ENCODE assay signal across 8 mouse cellular contexts in the genomic region with DNA sequence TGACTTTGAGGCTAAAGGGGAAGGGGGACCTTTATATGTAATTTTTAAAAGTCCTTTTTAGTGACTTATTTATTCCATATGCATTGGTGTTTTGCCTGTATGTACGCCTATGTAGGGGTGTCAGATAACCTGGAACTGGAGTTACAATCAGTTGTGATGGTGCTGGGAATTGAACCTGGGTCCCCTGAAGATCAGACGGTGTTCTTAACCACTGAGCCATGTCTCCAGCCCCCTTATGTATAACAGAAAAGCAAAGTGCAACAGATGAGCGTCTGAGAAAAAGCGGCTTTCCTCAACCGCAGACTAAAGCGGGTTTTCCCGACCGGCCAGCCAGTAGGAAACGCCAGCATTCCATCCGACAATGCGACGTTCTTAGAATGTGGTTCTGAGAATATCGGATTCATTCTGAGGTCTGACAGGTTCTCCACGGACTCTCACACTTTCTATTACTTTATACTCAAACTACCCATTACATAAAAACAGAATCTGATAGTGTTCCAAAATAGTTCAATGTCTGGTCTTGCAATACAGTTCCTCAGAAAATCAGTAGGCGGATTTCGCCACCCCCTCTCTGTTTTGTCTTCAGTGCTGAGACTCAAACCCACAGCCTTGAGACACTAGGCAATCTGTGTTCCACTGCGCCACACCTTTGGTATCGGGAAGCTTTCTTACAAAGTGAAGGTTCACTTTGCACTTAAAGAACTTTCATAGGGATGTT. TPM values are rescaled to one million over a fixed set of nuclear protein-coding genes. Genes with fewer than 3 reads are reported as not detected.
DNase-seq lines count a peak whose midpoint lies in the region; ATAC-seq and TF ChIP-seq lines count a peak whose summit lies in the region.
"Had no signal": no experiment of that assay in that cellular context is flagged by ENCODE, and none has a peak within 500 bp of the region (broad histone marks: within the 10 kb centered on the region; RNA-seq: fewer than 3 reads in every experiment).

No protein-coding gene starts in this region.

- H3K4me1 ChIP-seq in liver, adult 2 months (ENCODE audit: control insufficient read depth, insufficient read depth, low read length) = peaks cover 10% of the 10 kb centered on the region
- peaks cover 10% of the 10 kb centered on the region; the same call in 1 of the 2 replicates for H3K4me1 ChIP-seq in forebrain, postnatal 0 days (ENCODE audit: insufficient read depth)
- H3K4me1 ChIP-seq in intestine, postnatal 0 days (replicated peaks; ENCODE audit: control insufficient read depth, insufficient read depth, low read length) = 0 out of 2 replicates have a peak, but pooled peaks cover 6% of the 10 kb centered on the region
- H3K4me1 ChIP-seq in neural tube, embryonic 15.5 days = peaks cover 41% of the 10 kb centered on the region
- peaks cover 11% of the 10 kb centered on the region for H3K4me1 ChIP-seq in thymus, adult 2 months (replicated peaks; ENCODE audit: control insufficient read depth, insufficient read depth, low read length)

- H3K27ac ChIP-seq in liver, adult 2 months (replicated peaks; ENCODE audit: insufficient read depth, low read depth, low read length) = peak overlapping the region; percentile 88
- H3K27ac ChIP-seq in forebrain, postnatal 0 days (ENCODE audit: low read depth, low read length) = no peak overlapping the region
- peak overlapping the region; percentile 97 for H3K27ac ChIP-seq in intestine, postnatal 0 days (ENCODE audit: low read depth, low read length)
- H3K27ac ChIP-seq in neural tube, embryonic 15.5 days (replicated peaks) = no peak overlapping the region
- H3K27ac ChIP-seq in thymus, adult 2 months (ENCODE audit: control insufficient read depth, insufficient read depth, low read length) = no peak overlapping the region

- no peaks in the 10 kb centered on the region for H3K9me3 ChIP-seq in forebrain, postnatal 0 days (ENCODE audit: low read length)
- H3K9me3 ChIP-seq in intestine, postnatal 0 days (ENCODE audit: control insufficient read depth) = no peaks in the 10 kb centered on the region
- H3K9me3 ChIP-seq in neural tube, embryonic 15.5 days (replicated peaks) = no peaks in the 10 kb centered on the region

- H3K27me3 ChIP-seq in liver, adult 2 months (ENCODE audit: control insufficient read depth, insufficient read depth, low read length) = no peaks in the 10 kb centered on the region
- H3K27me3 ChIP-seq in forebrain, postnatal 0 days (ENCODE audit: insufficient read depth, low read length) = no peaks in the 10 kb centered on the region
- no peaks in the 10 kb centered on the region for H3K27me3 ChIP-seq in intestine, postnatal 0 days (replicated peaks; ENCODE audit: control insufficient read depth, insufficient read depth, low read length)
- H3K27me3 ChIP-seq in neural tube, embryonic 15.5 days (replicated peaks) = no peaks in the 10 kb centered on the region
- no peaks in the 10 kb centered on the region for H3K27me3 ChIP-seq in thymus, adult 2 months (ENCODE audit: control insufficient read depth, insufficient read depth, low read length)

- DNase-seq in liver, adult 2 months (ENCODE audit: extremely low read depth, low read depth, low spot score) = peak; percentile 52
- no peak for DNase-seq in liver
- no peak for DNase-seq in forebrain, postnatal 0 days
- DNase-seq in layer of hippocampus, adult 9-10 months (ENCODE audit: low spot score) = no peak
- DNase-seq in thymus, adult 2 months = no peak
- DNase-seq: kidney, adult 18-20 months had no signal

- peak; percentile 49; the same call in 1 of the 2 replicates for TF ChIP-seq POLR2A in liver, adult 2 months (IDR thresholded peaks at IDR 0.05; ENCODE audit: extremely low read depth, insufficient read depth, low read length)
- no peak for TF ChIP-seq POLR2A in thymus, adult 2 months (IDR thresholded peaks at IDR 0.05; ENCODE audit: control insufficient read depth, extremely low read depth, insufficient read depth, low read length, poor library complexity)

- peak overlapping the region; percentile 90 for H3K9ac ChIP-seq in liver, adult 2 months (ENCODE audit: low read depth, low read length)
- no peak overlapping the region for H3K9ac ChIP-seq in forebrain, postnatal 0 days
- peak overlapping the region; percentile 90 for H3K9ac ChIP-seq in intestine, postnatal 0 days (ENCODE audit: low read depth, low read length)
- no peak overlapping the region for H3K9ac ChIP-seq in neural tube, embryonic 15.5 days (replicated peaks)

- ATAC-seq in forebrain, postnatal 0 days = no peak
- no peak for ATAC-seq in intestine, postnatal 0 days
- ATAC-seq in neural tube, embryonic 15.5 days (ENCODE audit: low FRiP score) = no peak

- H3K4me3 ChIP-seq in liver, adult 2 months (ENCODE audit: insufficient read depth, low read depth, low read length) = peak overlapping the region; percentile 68
- no peak overlapping the region for H3K4me3 ChIP-seq in forebrain, postnatal 0 days (ENCODE audit: low read depth, low read length)
- H3K4me3 ChIP-seq in intestine, postnatal 0 days (ENCODE audit: low read depth, low read length) = peak overlapping the region; percentile 76
- H3K4me3 ChIP-seq in neural tube, embryonic 15.5 days (replicated peaks) = 0 out of 2 replicates have a peak overlapping the region, but pooled peaks have one; percentile 88
- no peak overlapping the region for H3K4me3 ChIP-seq in thymus, adult 2 months (ENCODE audit: control insufficient read depth, insufficient read depth, low read length)

- H3K79me2 ChIP-seq in liver, adult 2 months (ENCODE audit: control insufficient read depth, insufficient read depth, low read length) = peaks cover 19% of the 10 kb centered on the region

- peaks cover 41% of the 10 kb centered on the region for H3K36me3 ChIP-seq in liver, adult 2 months (ENCODE audit: control insufficient read depth, insufficient read depth, low read length)
- H3K36me3 ChIP-seq in forebrain, postnatal 0 days (ENCODE audit: insufficient read depth) = peaks cover 6% of the 10 kb centered on the region
- H3K36me3 ChIP-seq in intestine, postnatal 0 days (ENCODE audit: control insufficient read depth, insufficient read depth) = peaks cover 11% of the 10 kb centered on the region; the same call in 1 of the 2 replicates
- H3K36me3 ChIP-seq in neural tube, embryonic 15.5 days = 0 out of 2 replicates have a peak, but pooled peaks cover 7% of the 10 kb centered on the region
- no peaks in the 10 kb centered on the region for H3K36me3 ChIP-seq in thymus, adult 2 months (ENCODE audit: control insufficient read depth, insufficient read depth, low read length)

- 28% methylated on average over 18 of the region's 18 CpGs for WGBS in liver, adult 2 months
- 95% methylated on average over 18 of the region's 18 CpGs for WGBS in forebrain, postnatal 0 days
- WGBS in intestine, postnatal 0 days = 92% methylated on average over 18 of the region's 18 CpGs
- WGBS in neural tube, embryonic 15.5 days = 93% methylated on average over 18 of the region's 18 CpGs
- WGBS in thymus, adult 2 months = 98% methylated on average over 18 of the region's 18 CpGs

- TF ChIP-seq CTCF in liver, adult 2 months (IDR thresholded peaks at IDR 0.05; ENCODE audit: low read depth, low read length) = 0 out of 2 replicates have a peak, but pooled peaks have one; percentile 15
- TF ChIP-seq CTCF in forebrain, postnatal 0 days (IDR thresholded peaks at IDR 0.05; ENCODE audit: low read depth) = no peak
- no peak for TF ChIP-seq CTCF in intestine, postnatal 0 days (IDR thresholded peaks at IDR 0.05; ENCODE audit: low read depth)
- TF ChIP-seq CTCF in thymus, adult 2 months (IDR thresholded peaks at IDR 0.05; ENCODE audit: borderline replicate concordance, control insufficient read depth, extremely low read depth, insufficient read depth, low read length, poor library complexity) = no peak

- peak overlapping the region; percentile 55; the same call in 1 of the 2 replicates for H3K4me2 ChIP-seq in forebrain, postnatal 0 days (ENCODE audit: low read depth)
- peak overlapping the region; percentile 80 for H3K4me2 ChIP-seq in intestine, postnatal 0 days (replicated peaks; ENCODE audit: low read depth)
- H3K4me2 ChIP-seq in neural tube, embryonic 15.5 days = peak overlapping the region; percentile 61

RNA-seq across cellular contexts. Expression of a gene that starts 1.6 kb away (rescaled TPM):
- total RNA-seq in liver, adult 2 months (2014; rRNA removed) = 3.0 and 5.3 TPM in 2 replicates
- 2.3 and 3.0 TPM in 2 replicates for polyA plus RNA-seq in liver, adult 2 months (2012; rRNA removed)
- 62.8 and 65.6 TPM in 2 replicates for total RNA-seq in forebrain, postnatal 0 days (2014; rRNA removed)
- polyA plus RNA-seq in forebrain, postnatal 0 days (2015; fragmentation: Nextera tagmentation; extraction: Ambion mirVana) = 92.8 and 104 TPM in 2 replicates
- 64.6 and 66.8 TPM in 2 replicates for polyA plus RNA-seq in intestine, postnatal 0 days (2015; fragmentation: Nextera tagmentation; extraction: Ambion mirVana)
- polyA plus RNA-seq in neural tube, embryonic 15.5 days (2015; fragmentation: Nextera tagmentation; extraction: Ambion mirVana) = 90.4 and 93.5 TPM in 2 replicates
- polyA plus RNA-seq in thymus, adult 2 months (2012; rRNA removed) = 56.5 and 57.0 TPM in 2 replicates

RNA-seq across cellular contexts. Expression of a gene that starts 1.8 kb away (rescaled TPM):
- 994 and 1,028 TPM in 2 replicates for total RNA-seq in liver, adult 2 months (2014; rRNA removed)
- polyA plus RNA-seq in liver, adult 2 months (2012; rRNA removed) = 683 and 720 TPM in 2 replicates
- total RNA-seq in forebrain, postnatal 0 days (2014; rRNA removed) = 89.4 and 108 TPM in 2 replicates
- 43.8 and 58.2 TPM in 2 replicates for polyA plus RNA-seq in forebrain, postnatal 0 days (2015; fragmentation: Nextera tagmentation; extraction: Ambion mirVana)
- polyA plus RNA-seq in intestine, postnatal 0 days (2015; fragmentation: Nextera tagmentation; extraction: Ambion mirVana) = 98.9 and 114 TPM in 2 replicates
- 58.1 and 61.7 TPM in 2 replicates for polyA plus RNA-seq in neural tube, embryonic 15.5 days (2015; fragmentation: Nextera tagmentation; extraction: Ambion mirVana)
- polyA plus RNA-seq in thymus, adult 2 months (2012; rRNA removed) = 39.2 and 44.2 TPM in 2 replicates

RNA-seq across cellular contexts. Expression of a gene that starts 29.1 kb away (rescaled TPM):
- 5.6 and 9.0 TPM in 2 replicates for total RNA-seq in liver, adult 2 months (2014; rRNA removed)
- polyA plus RNA-seq in liver, adult 2 months (2012; rRNA removed) = 3.6 and 4.5 TPM in 2 replicates
- total RNA-seq in forebrain, postnatal 0 days (2014; rRNA removed) = 97.9 and 108 TPM in 2 replicates
- polyA plus RNA-seq in forebrain, postnatal 0 days (2015; fragmentation: Nextera tagmentation; extraction: Ambion mirVana) = 23.2 and 38.2 TPM in 2 replicates
- 3.7 and 4.8 TPM in 2 replicates for polyA plus RNA-seq in intestine, postnatal 0 days (2015; fragmentation: Nextera tagmentation; extraction: Ambion mirVana)
- 44.2 and 48.5 TPM in 2 replicates for polyA plus RNA-seq in neural tube, embryonic 15.5 days (2015; fragmentation: Nextera tagmentation; extraction: Ambion mirVana)
- 30.0 and 30.3 TPM in 2 replicates for polyA plus RNA-seq in thymus, adult 2 months (2012; rRNA removed)

RNA-seq across cellular contexts. Expression of a gene that starts 40.9 kb away (rescaled TPM):
- 0.07 and 0.18 TPM in 2 replicates for total RNA-seq in liver, adult 2 months (2014; rRNA removed)
- polyA plus RNA-seq in liver, adult 2 months (2012; rRNA removed) = 0.12 and 0.16 TPM in 2 replicates
- total RNA-seq in forebrain, postnatal 0 days (2014; rRNA removed) = 1.5 and 2.3 TPM in 2 replicates
- polyA plus RNA-seq in forebrain, postnatal 0 days (2015; fragmentation: Nextera tagmentation; extraction: Ambion mirVana) = 0.49 and 1.1 TPM in 2 replicates
- polyA plus RNA-seq in intestine, postnatal 0 days (2015; fragmentation: Nextera tagmentation; extraction: Ambion mirVana) = 1.2 and 1.3 TPM in 2 replicates
- polyA plus RNA-seq in neural tube, embryonic 15.5 days (2015; fragmentation: Nextera tagmentation; extraction: Ambion mirVana) = 1.00 and 1.9 TPM in 2 replicates
- polyA plus RNA-seq in thymus, adult 2 months (2012; rRNA removed) = 3.2 and 3.7 TPM in 2 replicates

RNA-seq across cellular contexts. Expression of a gene that starts 58.4 kb away (rescaled TPM):
- total RNA-seq in liver, adult 2 months (2014; rRNA removed) = 26.4 and 40.2 TPM in 2 replicates
- polyA plus RNA-seq in liver, adult 2 months (2012; rRNA removed) = 63.7 and 77.7 TPM in 2 replicates
- 56.7 and 67.8 TPM in 2 replicates for total RNA-seq in forebrain, postnatal 0 days (2014; rRNA removed)
- 60.7 and 63.6 TPM in 2 replicates for polyA plus RNA-seq in forebrain, postnatal 0 days (2015; fragmentation: Nextera tagmentation; extraction: Ambion mirVana)
- 35.6 and 38.5 TPM in 2 replicates for polyA plus RNA-seq in intestine, postnatal 0 days (2015; fragmentation: Nextera tagmentation; extraction: Ambion mirVana)
- 82.2 and 95.1 TPM in 2 replicates for polyA plus RNA-seq in neural tube, embryonic 15.5 days (2015; fragmentation: Nextera tagmentation; extraction: Ambion mirVana)
- polyA plus RNA-seq in thymus, adult 2 months (2012; rRNA removed) = 49.0 and 54.7 TPM in 2 replicates

Comparison
In these comparisons a context has a peak if more than half of its experiments do, and no peak if none do; other contexts are left out.
1. H3K27ac ChIP-seq: peak in liver, adult 2 months (single experiment) and intestine, postnatal 0 days (single experiment); none in forebrain, postnatal 0 days (single experiment), neural tube, embryonic 15.5 days (single experiment) and thymus, adult 2 months (single experiment).
2. H3K4me3 ChIP-seq: peak in liver, adult 2 months (single experiment), intestine, postnatal 0 days (single experiment) and neural tube, embryonic 15.5 days (single experiment); none in forebrain, postnatal 0 days (single experiment) and thymus, adult 2 months (single experiment).
3. H3K9ac ChIP-seq: peak in liver, adult 2 months (single experiment) and intestine, postnatal 0 days (single experiment); none in forebrain, postnatal 0 days (single experiment) and neural tube, embryonic 15.5 days (single experiment).
4. RNA of a gene that starts 1.6 kb away (polyA plus RNA-seq): 90.4 to 93.5 TPM in neural tube, embryonic 15.5 days, 92.8 to 104 TPM in forebrain, postnatal 0 days, 64.6 to 66.8 TPM in intestine, postnatal 0 days and 56.5 to 57.0 TPM in thymus, adult 2 months; 2.3 to 3.0 TPM in liver, adult 2 months; every median in the first group is over 10 times any median in the second.
5. Peak in every context shown above with its lines, with median percentiles within 50 percentile points of each other: H3K4me2 ChIP-seq.